Mouse (Mus musculus) ES-Bruce4 (cell line): ENCODE data around the gene Dusp22.

Experiments used
- CTCF ChIP-seq: IDR thresholded peaks from one replicate; pipeline ENCODE4 v1.8.1; 2011; ENCODE audit warnings: low read depth, low read length
- EP300 ChIP-seq: IDR thresholded peaks from 2 replicates; pipeline ENCODE4 v1.6.1; 2011; ENCODE audit warnings: low read depth, low read length; ENCODE audit not compliant: insufficient read depth
- POLR2A ChIP-seq: IDR thresholded peaks from one replicate; pipeline ENCODE4 v1.8.1; 2011; ENCODE audit warnings: low read length; ENCODE audit not compliant: insufficient read depth

DNA sequence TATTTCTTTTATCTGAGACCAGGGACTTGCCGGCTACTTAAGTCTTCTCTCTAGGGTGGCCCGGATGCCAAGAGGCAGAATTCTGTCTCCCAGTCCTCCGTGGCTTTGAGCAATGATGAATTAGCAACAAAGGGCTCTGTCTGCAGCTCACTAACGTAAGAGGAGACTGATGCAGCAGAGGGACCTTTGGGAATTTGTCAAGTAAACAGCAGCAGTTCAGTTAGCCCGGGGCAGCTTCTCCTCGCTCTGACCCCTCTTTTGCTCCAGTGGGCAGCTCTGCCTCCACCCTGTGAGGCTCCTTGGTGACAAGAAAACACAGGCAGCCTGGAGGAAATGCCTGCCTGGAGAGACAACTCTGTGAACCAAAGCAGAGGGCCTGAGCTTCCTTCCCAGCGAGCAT, 62.8 kb downstream of the Dusp22 start:
- TF ChIP-seq CTCF (no peak), EP300 (no peak), POLR2A (no peak)
